Mouse (Mus musculus): ENCODE measurements around the gene Kri1.
A peak's percentile ranks its signal among the peaks of the same experiment; 100 is the strongest.
"Not testable (repeated sequence)": the region's sequence is repeated elsewhere in the genome, so short reads cannot be mapped to it uniquely, and the experiment has no call there.

Gene Kri1

GRCm38 (mm10) chr9:21314367-21315140 lies 26.8 kb upstream of the Kri1 start:
- DNase-seq (ENCODE audit: low read depth) = no peak

- DNase-seq (ENCODE audit: low read depth) = peak; percentile 90
These were observed 25.6 kb upstream of the Kri1 start for GRCm38 (mm10) chr9:21313394-21313793.

GRCm38 (mm10) chr9:21312134-21312533 lies 24.4 kb upstream of the Kri1 start, which contains the start of gene Ap1m2:
Gene Ap1m2, minus strand, starts transcription at chr9:21312337.
- no peak for DNase-seq (ENCODE audit: low read depth)

GRCm38 (mm10) chr9:21311695-21312094 lies 23.9 kb upstream of the Kri1 start:
- no peak for DNase-seq (ENCODE audit: low read depth)

- no peak for DNase-seq (ENCODE audit: low read depth)
These were observed 21.5 kb upstream of the Kri1 start for GRCm38 (mm10) chr9:21309150-21309741.

GRCm38 (mm10) chr9:21305065-21305464 lies 17.3 kb upstream of the Kri1 start:
- no peak for DNase-seq (ENCODE audit: low read depth)

GRCm38 (mm10) chr9:21299014-21299413 lies 11.2 kb upstream of the Kri1 start:
- DNase-seq (ENCODE audit: low read depth) = no peak

- DNase-seq (ENCODE audit: low read depth) = no peak
These were observed 4.5 kb upstream of the Kri1 start for GRCm38 (mm10) chr9:21292271-21292670.

- DNase-seq (ENCODE audit: low read depth) = not testable (repeated sequence)
These were observed 4.1 kb upstream of the Kri1 start for GRCm38 (mm10) chr9:21291868-21292267.

- peak; percentile 100 for DNase-seq (ENCODE audit: low read depth)
These were observed 3.4 kb upstream of the Kri1 start, which contains the start of gene Cdkn2d for GRCm38 (mm10) chr9:21291022-21291787. Gene Cdkn2d, minus strand, starts transcription at chr9:21291407.

GRCm38 (mm10) chr9:21290589-21290988 lies 2.8 kb upstream of the Kri1 start:
- DNase-seq (ENCODE audit: low read depth) = no peak

GRCm38 (mm10) chr9:21289337-21289671 lies 1.5 kb upstream of the Kri1 start:
- no peak for DNase-seq (ENCODE audit: low read depth)

- DNase-seq (ENCODE audit: low read depth) = peak; percentile 43
These were observed 901 bp upstream of the Kri1 start for GRCm38 (mm10) chr9:21288404-21289336.

GRCm38 (mm10) chr9:21286753-21287152 lies 1.0 kb downstream of the Kri1 start:
- DNase-seq (ENCODE audit: low read depth) = peak; percentile 30

- no peak for DNase-seq (ENCODE audit: low read depth)
These were observed 3.8 kb downstream of the Kri1 start for GRCm38 (mm10) chr9:21283994-21284393.

- DNase-seq (ENCODE audit: low read depth) = no peak
These were observed 4.2 kb downstream of the Kri1 start for GRCm38 (mm10) chr9:21283591-21283990.

GRCm38 (mm10) chr9:21277776-21278175 lies 10.0 kb downstream of the Kri1 start:
- no peak for DNase-seq (ENCODE audit: low read depth)

- no peak for DNase-seq (ENCODE audit: low read depth)
These were observed 11.5 kb downstream of the Kri1 start for GRCm38 (mm10) chr9:21276307-21276706.

- no peak for DNase-seq (ENCODE audit: low read depth)
These were observed 12.0 kb downstream of the Kri1 start for GRCm38 (mm10) chr9:21275727-21276126.

- DNase-seq (ENCODE audit: low read depth) = no peak
These were observed 12.6 kb downstream of the Kri1 start for GRCm38 (mm10) chr9:21275013-21275710.

- no peak for DNase-seq (ENCODE audit: low read depth)
These were observed 13.4 kb downstream of the Kri1 start for GRCm38 (mm10) chr9:21274336-21274735.
